Mouse (Mus musculus) WW6 (cell line): ENCODE measurements around the gene Plekhg4.

Source experiments
- DNase-seq: peaks from one replicate; pipeline ENCODE4 v3.0.0-alpha.2; 2013; ENCODE audit warnings: low read depth, low spot score

Gene Plekhg4

GRCm38 (mm10) chr8:105403467-105403866 lies 30.4 kb downstream of the Plekhg4 start:
- DNase-seq, result no peak

GRCm38 (mm10) chr8:105404496-105404895 lies 31.4 kb downstream of the Plekhg4 start:
- no peak for DNase-seq

- no peak for DNase-seq
These were observed 33.3 kb downstream of the Plekhg4 start for GRCm38 (mm10) chr8:105406416-105406815.

- DNase-seq, result no peak
These were observed 35.3 kb downstream of the Plekhg4 start for GRCm38 (mm10) chr8:105408331-105408730.

- DNase-seq, result no peak
These were observed 36.9 kb downstream of the Plekhg4 start for GRCm38 (mm10) chr8:105409947-105410346.

- peak; percentile 83 for DNase-seq
These were observed 40.3 kb downstream of the Plekhg4 start, which contains the start of the genes Kctd19 and Lrrc36 for GRCm38 (mm10) chr8:105413391-105413790. TSS of gene Kctd19 (minus strand) at chr8:105413502. TSS of gene Lrrc36 (plus strand) at chr8:105413571.

- DNase-seq, result no peak
These were observed 45.9 kb downstream of the Plekhg4 start for GRCm38 (mm10) chr8:105418992-105419391.

- no peak for DNase-seq
These were observed 46.7 kb downstream of the Plekhg4 start for GRCm38 (mm10) chr8:105419800-105420199.

GRCm38 (mm10) chr8:105422006-105422405 lies 48.9 kb downstream of the Plekhg4 start:
- no peak for DNase-seq

GRCm38 (mm10) chr8:105426878-105427277 lies 53.8 kb downstream of the Plekhg4 start:
- DNase-seq, result no peak

GRCm38 (mm10) chr8:105431743-105432515 lies 58.9 kb downstream of the Plekhg4 start:
- no peak for DNase-seq
